Mouse (Mus musculus) layer of hippocampus, adult 9-11 months (tissue): ENCODE data around the gene Grip1.

Experiments used
- DNase-seq: peaks from one replicate; pipeline ENCODE4 v3.0.0; 2022

Gene Grip1

GRCm38 (mm10) chr10:119684377-119684826 lies 230.8 kb downstream of the Grip1 start:
- no peak for DNase-seq

DNA sequence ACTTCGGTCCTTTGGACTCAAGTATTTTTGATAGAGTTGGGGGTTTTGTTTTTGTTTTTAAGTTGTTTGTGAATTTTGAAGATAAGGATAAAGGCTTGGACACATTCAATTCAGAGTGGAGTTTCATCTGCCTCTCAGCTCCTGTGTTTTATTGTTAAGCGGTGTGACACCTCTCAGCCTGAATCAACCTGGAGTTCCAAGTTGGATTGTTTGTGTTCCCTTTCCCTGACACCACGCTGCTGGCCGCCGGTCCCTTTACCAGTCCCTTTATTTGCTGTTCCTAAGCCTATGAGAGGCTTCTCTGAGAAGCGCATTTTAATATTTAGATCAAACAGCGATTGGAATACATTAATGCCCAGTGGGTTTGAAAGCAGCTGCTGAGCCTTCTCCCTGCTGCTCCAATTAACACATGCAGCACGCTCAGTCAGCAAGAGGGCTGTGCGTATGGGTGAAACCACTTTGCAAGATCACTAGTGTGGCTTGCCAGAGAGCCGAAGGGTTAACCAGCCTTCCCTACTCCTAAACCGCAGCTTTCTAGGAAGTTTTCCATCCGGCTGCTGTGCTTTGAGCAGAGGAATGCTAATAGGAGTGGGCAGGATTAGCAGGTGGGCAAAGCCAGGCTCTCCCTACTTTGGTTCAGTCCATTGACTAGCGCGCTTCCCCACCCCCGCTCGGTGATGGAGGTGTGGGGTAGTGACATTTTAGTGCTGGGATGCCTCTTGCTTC lies 237.9 kb downstream of the Grip1 start:
- DNase-seq = peak; percentile 38

DNA sequence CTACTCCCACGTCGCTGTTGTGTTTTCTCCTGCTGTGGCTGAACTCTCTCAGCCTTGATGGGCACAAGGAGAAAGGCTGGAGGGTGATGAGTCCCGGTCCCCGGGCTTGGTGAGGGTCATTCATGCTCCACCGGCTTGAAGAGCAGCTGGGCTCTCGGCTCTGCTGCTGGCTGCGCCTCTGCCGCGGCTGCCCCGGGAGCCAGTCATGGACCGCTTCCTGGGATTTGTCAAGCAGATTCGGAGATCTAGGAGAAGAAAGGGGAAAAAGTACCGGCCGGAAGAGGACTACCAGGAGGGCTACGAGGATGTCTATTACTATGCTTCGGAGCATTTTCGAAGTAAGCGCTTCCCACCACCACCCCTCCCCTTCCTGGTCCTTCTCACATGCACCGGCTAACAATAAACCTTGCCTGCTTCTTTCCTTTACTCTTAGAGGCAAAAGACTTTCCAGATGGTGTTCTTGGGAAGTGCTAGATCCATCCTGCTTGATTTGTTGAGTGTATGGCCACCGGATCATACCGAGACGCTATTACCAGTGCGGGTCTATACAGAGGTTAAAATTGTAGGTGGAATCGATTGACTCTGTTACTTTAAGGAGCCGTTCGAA lies 238.8 kb downstream of the Grip1 start:
- DNase-seq = no peak

- DNase-seq = no peak
These were observed 239.8 kb downstream of the Grip1 start for GRCm38 (mm10) chr10:119693400-119693799.

DNA sequence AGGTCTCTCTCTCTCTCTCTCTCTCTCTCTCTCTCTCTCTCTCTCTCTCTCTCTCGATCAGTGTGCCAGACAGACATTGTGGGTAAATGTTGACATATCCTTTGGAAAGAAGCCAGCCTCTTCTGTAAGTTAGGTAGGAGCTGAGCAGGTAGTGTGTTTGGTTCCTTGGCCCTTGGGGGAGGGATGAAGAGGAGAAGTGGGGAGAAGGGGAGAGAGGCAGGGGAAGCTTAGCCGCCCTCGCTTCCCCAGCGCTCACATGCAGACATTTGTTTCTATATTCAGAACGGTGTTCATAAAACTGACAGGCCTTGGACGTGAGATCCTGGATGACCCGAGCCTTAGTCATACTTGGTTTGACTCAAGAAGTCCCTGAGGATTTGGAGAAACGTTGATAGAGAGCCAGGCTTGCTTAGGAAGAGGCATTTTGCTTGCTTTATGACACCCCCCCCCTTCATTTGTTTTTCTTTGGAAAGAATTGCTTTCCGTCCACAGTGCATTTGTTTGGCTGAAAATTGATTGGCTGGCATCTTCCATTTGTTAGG lies 243.7 kb downstream of the Grip1 start:
- no peak for DNase-seq

GRCm38 (mm10) chr10:119705348-119705747 lies 251.7 kb downstream of the Grip1 start:
- no peak for DNase-seq

DNA sequence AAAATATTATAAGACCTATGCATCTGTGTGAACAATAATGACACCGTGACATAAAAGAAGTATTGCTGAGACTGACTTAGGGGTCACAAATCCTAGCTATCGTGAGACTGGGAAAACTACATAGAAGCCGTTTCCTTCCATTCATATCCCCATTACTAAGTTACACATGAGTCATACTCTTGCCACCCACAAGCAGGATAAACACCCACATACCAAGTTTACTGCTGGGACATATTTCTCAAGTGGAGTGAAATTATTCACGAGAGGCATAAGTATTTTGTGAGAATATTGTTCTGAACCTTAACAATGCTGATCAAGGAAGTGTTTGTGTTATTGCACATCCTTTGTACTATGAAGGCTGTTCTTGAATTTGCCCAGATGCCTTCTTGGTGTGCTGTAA lies 252.7 kb downstream of the Grip1 start:
- DNase-seq = no peak

DNA sequence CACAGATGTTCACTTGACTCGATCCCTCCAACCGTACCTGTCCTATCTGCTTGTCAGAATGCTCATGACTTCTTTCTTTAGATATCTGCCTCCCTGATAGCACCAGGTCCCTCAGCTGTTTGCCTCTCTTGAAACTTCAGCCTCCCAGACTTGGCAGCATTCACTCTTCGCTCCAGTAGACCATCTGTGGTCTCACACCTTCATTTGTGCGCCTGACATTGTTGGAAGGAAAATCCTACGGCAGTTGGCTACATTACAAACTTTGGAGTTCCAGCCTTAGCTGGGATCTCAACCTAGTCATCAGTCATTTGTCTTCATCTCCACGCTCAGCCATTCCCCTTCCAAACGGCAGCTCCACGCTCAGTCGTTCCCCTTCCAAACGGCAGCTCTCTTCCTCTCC lies 253.4 kb downstream of the Grip1 start:
- no peak for DNase-seq

- DNase-seq = no peak
These were observed 268.3 kb downstream of the Grip1 start for GRCm38 (mm10) chr10:119721887-119722286.

DNA sequence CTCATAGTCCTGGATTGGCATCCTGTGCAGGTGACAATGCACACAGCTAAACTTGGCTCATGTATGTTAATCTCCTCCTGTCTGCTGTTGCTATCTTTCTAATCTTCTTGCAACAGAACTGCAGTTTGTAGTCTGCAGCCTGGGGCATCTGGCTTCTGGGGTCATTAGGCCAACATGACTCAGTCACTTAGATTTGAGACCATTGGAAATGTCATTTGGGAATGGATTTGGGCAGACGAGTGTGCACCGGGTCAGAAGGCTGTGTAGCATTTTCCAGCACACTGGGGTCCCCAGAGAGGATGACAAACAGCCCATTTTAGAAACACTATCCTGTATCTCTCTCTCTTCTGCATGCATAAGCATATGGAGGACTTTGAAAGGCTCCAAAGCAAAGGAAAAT lies 268.8 kb downstream of the Grip1 start:
- no peak for DNase-seq

GRCm38 (mm10) chr10:119723671-119724070 lies 270.0 kb downstream of the Grip1 start:
- DNase-seq = no peak

GRCm38 (mm10) chr10:119725363-119725762 lies 271.7 kb downstream of the Grip1 start:
- DNase-seq = no peak

- no peak for DNase-seq
These were observed 272.3 kb downstream of the Grip1 start for GRCm38 (mm10) chr10:119725966-119726365.

DNA sequence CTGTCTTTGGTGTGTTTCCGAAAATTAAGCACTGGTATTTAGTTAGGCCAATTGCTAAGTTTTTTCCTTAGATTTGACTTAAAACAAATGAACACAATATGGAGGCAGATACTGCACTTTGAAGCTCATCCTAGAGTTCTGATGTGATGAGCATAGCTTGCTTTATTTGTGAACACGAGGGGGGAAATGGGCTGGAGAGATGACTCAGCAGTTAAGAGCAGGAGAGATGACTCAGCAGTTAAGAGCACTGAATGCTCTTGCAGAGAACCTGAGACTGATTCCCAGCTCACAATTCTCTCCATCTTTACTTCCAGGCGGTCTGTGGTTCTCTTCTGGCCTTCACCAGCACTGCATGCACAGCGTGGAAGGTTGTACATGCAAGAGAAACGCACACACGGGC lies 273.3 kb downstream of the Grip1 start:
- no peak for DNase-seq

- DNase-seq = no peak
These were observed 276.6 kb downstream of the Grip1 start for GRCm38 (mm10) chr10:119730206-119730605.

DNA sequence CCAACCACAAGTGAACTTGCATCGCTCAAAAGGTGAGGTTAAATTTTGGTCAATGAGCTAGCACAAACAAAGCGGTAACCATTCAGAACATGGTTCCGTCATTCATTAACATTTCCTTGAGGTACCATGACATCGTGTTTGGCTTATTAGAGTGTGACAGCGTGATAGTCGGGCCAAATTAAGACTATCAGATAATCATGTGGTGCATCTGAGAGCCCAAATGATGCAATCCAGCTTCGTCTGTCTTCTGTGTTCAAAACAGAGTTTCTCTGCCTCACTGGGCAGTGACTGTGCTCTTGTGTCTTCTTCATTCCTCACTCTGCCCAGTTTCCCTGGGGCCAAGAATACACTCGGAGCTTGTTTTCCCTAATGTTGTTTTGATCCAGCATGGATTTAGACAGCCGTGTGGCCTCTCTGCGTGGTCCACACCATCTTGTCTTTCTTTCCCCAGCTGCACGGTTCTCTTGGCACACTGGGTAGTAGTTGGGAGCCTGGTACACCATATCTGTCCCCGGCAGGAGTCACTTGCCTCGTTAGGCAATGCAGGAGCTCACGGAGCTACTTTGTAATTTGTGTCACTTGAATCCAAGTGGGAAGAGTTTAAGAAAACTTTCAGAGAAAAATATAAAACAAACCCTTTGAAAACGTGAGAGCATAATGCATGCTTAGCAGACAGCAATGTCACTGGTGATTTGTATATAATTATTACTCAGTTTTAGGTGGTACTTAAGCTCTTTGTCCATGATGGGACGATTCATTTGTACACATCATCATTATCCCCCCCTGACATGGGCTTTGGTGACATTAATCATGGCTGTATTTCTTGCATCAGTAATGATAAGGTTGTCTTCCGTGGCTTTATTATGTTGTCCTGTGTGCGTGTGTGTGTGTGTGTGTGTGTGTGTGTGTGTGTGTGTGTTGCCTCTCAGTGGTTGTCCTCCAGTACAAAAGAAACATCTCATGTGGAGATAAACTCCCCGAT lies 281.7 kb downstream of the Grip1 start:
- DNase-seq = no peak

GRCm38 (mm10) chr10:119739466-119739865 lies 285.8 kb downstream of the Grip1 start:
- no peak for DNase-seq

DNA sequence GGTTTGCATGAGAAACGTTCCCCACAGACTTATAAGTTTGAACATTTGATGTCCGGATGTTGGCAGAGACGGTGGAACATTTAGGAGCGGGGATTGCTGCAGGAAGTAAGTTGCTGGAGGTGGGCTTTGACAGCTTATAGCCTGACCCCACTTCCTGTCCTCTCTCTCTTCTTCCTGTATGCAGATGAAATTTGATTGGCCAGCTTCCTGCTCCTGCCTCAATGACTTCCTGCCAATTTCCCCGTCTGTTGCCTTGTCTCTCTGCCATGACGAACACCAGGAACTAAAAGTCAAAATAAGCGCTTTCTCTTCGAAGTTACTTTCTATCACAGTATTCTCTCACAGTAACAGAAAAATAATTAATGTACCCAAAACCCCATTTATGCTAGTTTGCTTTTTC lies 289.1 kb downstream of the Grip1 start:
- peak; percentile 57 for DNase-seq

- DNase-seq = no peak
These were observed 298.8 kb downstream of the Grip1 start for GRCm38 (mm10) chr10:119752361-119752798.

DNA sequence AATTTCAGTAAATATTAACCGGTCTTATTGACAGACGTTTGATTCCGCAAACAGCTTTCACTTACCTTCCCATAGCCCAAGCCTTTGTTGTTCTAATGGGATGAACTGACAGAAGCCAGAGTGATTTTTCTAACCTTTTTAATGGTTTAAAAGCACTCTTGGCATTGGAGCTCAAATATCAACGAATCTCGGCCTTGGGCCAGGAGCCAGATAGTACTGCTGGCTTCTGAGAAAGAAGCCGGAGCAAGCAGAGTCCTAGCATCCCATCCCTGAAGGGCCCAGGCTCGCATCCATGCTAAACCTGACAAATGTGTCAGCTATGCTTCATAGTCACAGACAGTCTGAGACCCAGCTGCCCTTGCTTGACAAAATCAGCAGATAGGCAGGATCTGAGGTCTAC lies 302.6 kb downstream of the Grip1 start:
- DNase-seq = no peak

GRCm38 (mm10) chr10:119757219-119757618 lies 303.6 kb downstream of the Grip1 start:
- DNase-seq = no peak

- DNase-seq = peak; percentile 18
These were observed 308.1 kb downstream of the Grip1 start for GRCm38 (mm10) chr10:119761451-119762367.
